Mouse (Mus musculus): Measurements from ENCODE around the gene Sdhd. TPM values are rescaled to one million over a fixed set of nuclear protein-coding genes. Genes with fewer than 3 reads are reported as not detected.
A peak's percentile ranks its signal among the peaks of the same experiment; 100 is the strongest.

The Sdhd gene
- total RNA-seq, 1 experiment, result 168 TPM

- in situ Hi-C loops (cut with MboI; ENCODE audit: low sequenced_read_pairs in 2 of 2, unreplicated experiment in 2 of 2), result no loop called here
- DNase-seq (ENCODE audit: low read depth, low spot score), result no peak
- H3K4me1 ChIP-seq (ENCODE audit: control insufficient read depth in 2 of 2, insufficient read depth in 2 of 2, low read length in 2 of 2, poor library complexity in 1 of 2), result peaks cover 0 to 5% of the 10 kb centered on the region in 2 experiments; a peak in 1 of 4 replicates
- H3K9me3 ChIP-seq (ENCODE audit: control insufficient read depth, insufficient read depth, low read depth, low read length), result no peaks in the 10 kb centered on the region
- TF ChIP-seq HCFC1 (IDR thresholded peaks at IDR 0.05; ENCODE audit: borderline replicate concordance, insufficient read depth, low read length), result no peak
- TF ChIP-seq CHD2 (IDR thresholded peaks at IDR 0.05; ENCODE audit: low read depth, low read length), result no peak
- no peak for TF ChIP-seq ZNF384 (IDR thresholded peaks at IDR 0.05; ENCODE audit: low read depth, low read length)
- no peak for TF ChIP-seq MAFK (IDR thresholded peaks at IDR 0.05; ENCODE audit: insufficient read depth, low read depth, low read length)
- no peak for TF ChIP-seq ZC3H11A (IDR thresholded peaks at IDR 0.05; ENCODE audit: borderline replicate concordance, low read depth, low read length)
- peak overlapping the region; percentile 75 to 79 for H3K4me3 ChIP-seq (ENCODE audit: insufficient read depth in 1 of 2, low read depth in 1 of 2, low read length in 2 of 2, poor library complexity in 1 of 2, severe bottlenecking in 1 of 2)
- H3K27ac ChIP-seq (ENCODE audit: insufficient read depth, low read depth, low read length, poor library complexity, severe bottlenecking), result peak overlapping the region; percentile 65
- peak overlapping the region; percentile 96 for H3K9ac ChIP-seq (ENCODE audit: insufficient read depth, low read depth, low read length, poor library complexity, severe bottlenecking)
- H3K36me3 ChIP-seq (ENCODE audit: control insufficient read depth, insufficient read depth, low read length, poor library complexity, severe bottlenecking), result peaks cover 11% of the 10 kb centered on the region
Observed at GRCm38 (mm10) chr9:50603998-50604324, 349 bp upstream of the Sdhd start.

GRCm38 (mm10) chr9:50602055-50602845 lies 1.4 kb downstream of the Sdhd start:
- TF ChIP-seq HCFC1 (IDR thresholded peaks at IDR 0.05; ENCODE audit: borderline replicate concordance, insufficient read depth, low read length), result no peak
- TF ChIP-seq ZC3H11A (IDR thresholded peaks at IDR 0.05; ENCODE audit: borderline replicate concordance, low read depth, low read length), result no peak
- TF ChIP-seq ZNF384 (IDR thresholded peaks at IDR 0.05; ENCODE audit: low read depth, low read length), result no peak
- no peaks in the 10 kb centered on the region for H3K9me3 ChIP-seq (ENCODE audit: control insufficient read depth, insufficient read depth, low read depth, low read length)
- peak overlapping the region; percentile 75 to 79 for H3K4me3 ChIP-seq (ENCODE audit: insufficient read depth in 1 of 2, low read depth in 1 of 2, low read length in 2 of 2, poor library complexity in 1 of 2, severe bottlenecking in 1 of 2)
- no peak overlapping the region for H3K27ac ChIP-seq (ENCODE audit: insufficient read depth, low read depth, low read length, poor library complexity, severe bottlenecking)
- peak; percentile 12 for DNase-seq (ENCODE audit: low read depth, low spot score)
- peaks cover 0 to 5% of the 10 kb centered on the region in 2 experiments; a peak in 1 of 4 replicates for H3K4me1 ChIP-seq (ENCODE audit: control insufficient read depth in 2 of 2, insufficient read depth in 2 of 2, low read length in 2 of 2, poor library complexity in 1 of 2)
- peak overlapping the region; percentile 87 for H3K9ac ChIP-seq (ENCODE audit: insufficient read depth, low read depth, low read length, poor library complexity, severe bottlenecking)
- in situ Hi-C loops (cut with MboI; ENCODE audit: low sequenced_read_pairs in 2 of 2, unreplicated experiment in 2 of 2), result no loop called here
- H3K36me3 ChIP-seq (ENCODE audit: control insufficient read depth, insufficient read depth, low read length, poor library complexity, severe bottlenecking), result peaks cover 22% of the 10 kb centered on the region

- TF ChIP-seq HCFC1 (IDR thresholded peaks at IDR 0.05; ENCODE audit: borderline replicate concordance, insufficient read depth, low read length) (no peak), MAFK (IDR thresholded peaks at IDR 0.05; ENCODE audit: insufficient read depth, low read depth, low read length) (no peak), ZC3H11A (IDR thresholded peaks at IDR 0.05; ENCODE audit: borderline replicate concordance, low read depth, low read length) (no peak), CHD2 (IDR thresholded peaks at IDR 0.05; ENCODE audit: low read depth, low read length) (no peak), ZNF384 (IDR thresholded peaks at IDR 0.05; ENCODE audit: low read depth, low read length) (no peak)
- no peak overlapping the region for H3K4me3 ChIP-seq (ENCODE audit: insufficient read depth in 1 of 2, low read depth in 1 of 2, low read length in 2 of 2, poor library complexity in 1 of 2, severe bottlenecking in 1 of 2)
- H3K4me1 ChIP-seq (ENCODE audit: control insufficient read depth in 2 of 2, insufficient read depth in 2 of 2, low read length in 2 of 2, poor library complexity in 1 of 2), result peaks cover 0 to 5% of the 10 kb centered on the region in 2 experiments; a peak in 1 of 4 replicates
- peaks cover 26% of the 10 kb centered on the region for H3K36me3 ChIP-seq (ENCODE audit: control insufficient read depth, insufficient read depth, low read length, poor library complexity, severe bottlenecking)
- H3K9me3 ChIP-seq (ENCODE audit: control insufficient read depth, insufficient read depth, low read depth, low read length), result no peaks in the 10 kb centered on the region
- DNase-seq (ENCODE audit: low read depth, low spot score), result no peak
- in situ Hi-C loops (cut with MboI; ENCODE audit: low sequenced_read_pairs in 2 of 2, unreplicated experiment in 2 of 2), result no loop called here
- no peak overlapping the region for H3K9ac ChIP-seq (ENCODE audit: insufficient read depth, low read depth, low read length, poor library complexity, severe bottlenecking)
- H3K27ac ChIP-seq (ENCODE audit: insufficient read depth, low read depth, low read length, poor library complexity, severe bottlenecking), result no peak overlapping the region
Observed at GRCm38 (mm10) chr9:50601536-50601935, 2.1 kb downstream of the Sdhd start.

- Histone ChIP-seq H3K9me3 (ENCODE audit: control insufficient read depth, insufficient read depth, low read depth, low read length) (no peaks in the 10 kb centered on the region), H3K27ac (ENCODE audit: insufficient read depth, low read depth, low read length, poor library complexity, severe bottlenecking) (no peak overlapping the region), H3K4me1 (ENCODE audit: control insufficient read depth in 2 of 2, insufficient read depth in 2 of 2, low read length in 2 of 2, poor library complexity in 1 of 2) (no peaks in the 10 kb centered on the region), H3K4me3 (ENCODE audit: insufficient read depth in 1 of 2, low read depth in 1 of 2, low read length in 2 of 2, poor library complexity in 1 of 2, severe bottlenecking in 1 of 2) (no peak overlapping the region), H3K9ac (ENCODE audit: insufficient read depth, low read depth, low read length, poor library complexity, severe bottlenecking) (no peak overlapping the region), H3K36me3 (ENCODE audit: control insufficient read depth, insufficient read depth, low read length, poor library complexity, severe bottlenecking) (peaks cover 29% of the 10 kb centered on the region)
- TF ChIP-seq ZNF384 (IDR thresholded peaks at IDR 0.05; ENCODE audit: low read depth, low read length) (no peak), ZC3H11A (IDR thresholded peaks at IDR 0.05; ENCODE audit: borderline replicate concordance, low read depth, low read length) (no peak), MAFK (IDR thresholded peaks at IDR 0.05; ENCODE audit: insufficient read depth, low read depth, low read length) (no peak), CHD2 (IDR thresholded peaks at IDR 0.05; ENCODE audit: low read depth, low read length) (no peak), HCFC1 (IDR thresholded peaks at IDR 0.05; ENCODE audit: borderline replicate concordance, insufficient read depth, low read length) (no peak)
- no peak for DNase-seq (ENCODE audit: low read depth, low spot score)
- in situ Hi-C loops (cut with MboI; ENCODE audit: low sequenced_read_pairs in 2 of 2, unreplicated experiment in 2 of 2), result no loop called here
Observed at GRCm38 (mm10) chr9:50596973-50597372, 6.6 kb downstream of the Sdhd start.

Measured in ES-E14 (cell line).